Mouse (Mus musculus): ENCODE results near the gene Slc35a3.

The Slc35a3 gene

DNA sequence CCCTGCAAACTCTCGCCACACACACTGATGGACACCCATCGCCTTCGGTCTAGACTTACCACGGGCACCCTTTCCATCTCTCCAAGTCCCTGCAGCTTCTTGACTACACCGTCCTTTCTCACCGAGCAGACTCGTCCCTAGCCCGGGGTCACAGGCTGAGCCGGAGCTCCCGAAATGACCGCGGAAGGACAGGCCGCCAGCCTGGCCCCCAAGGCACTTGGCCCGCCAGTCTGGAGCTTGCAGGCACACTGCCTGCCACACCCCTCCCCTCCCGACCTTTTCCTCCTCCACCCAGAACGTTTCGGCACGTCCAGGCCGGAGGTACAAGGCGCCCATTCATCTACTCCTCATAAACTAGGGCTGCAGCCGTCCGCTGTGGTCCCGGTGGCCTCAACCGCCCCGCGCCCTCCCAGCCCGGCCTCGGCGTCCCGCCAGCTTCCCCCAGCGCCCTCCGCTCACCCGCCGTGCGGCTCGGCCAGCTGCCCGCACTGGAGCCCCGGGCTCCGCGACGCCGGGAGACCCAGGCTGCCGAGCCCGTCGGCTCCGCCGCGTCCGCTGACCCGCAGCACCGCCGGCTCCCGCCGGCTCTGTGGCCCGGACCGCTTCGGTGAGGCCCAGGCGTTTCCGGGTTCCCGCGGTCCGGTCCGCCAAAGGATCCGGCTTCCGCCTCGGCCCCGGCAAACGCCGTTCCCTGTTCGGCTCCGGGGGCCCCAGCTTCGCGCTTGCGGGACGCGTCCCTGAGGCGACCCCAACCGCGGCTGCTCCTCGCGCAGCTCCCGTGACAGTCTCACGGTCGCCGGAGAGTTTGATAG is 801 bp downstream of the Slc35a3 start:
- POLR2A ChIA-PET, result interaction anchor here (0.6 to 4.2 kb wide), 40 partner anchors 9 to 217 kb away, joined by 3 to 33 read pairs (median 3); partner anchors contain the start of genes Sass6 (in 3 of the 4) and Mfsd14a (in 2 of the 4)
- CTCF ChIA-PET, result interaction anchor here in 3 of 4 experiments (0.5 to 1.3 kb wide), 6 partner anchors 37 to 371 kb away, joined by 3 to 4 read pairs (median 4); no protein-coding TSS in a partner anchor

DNA sequence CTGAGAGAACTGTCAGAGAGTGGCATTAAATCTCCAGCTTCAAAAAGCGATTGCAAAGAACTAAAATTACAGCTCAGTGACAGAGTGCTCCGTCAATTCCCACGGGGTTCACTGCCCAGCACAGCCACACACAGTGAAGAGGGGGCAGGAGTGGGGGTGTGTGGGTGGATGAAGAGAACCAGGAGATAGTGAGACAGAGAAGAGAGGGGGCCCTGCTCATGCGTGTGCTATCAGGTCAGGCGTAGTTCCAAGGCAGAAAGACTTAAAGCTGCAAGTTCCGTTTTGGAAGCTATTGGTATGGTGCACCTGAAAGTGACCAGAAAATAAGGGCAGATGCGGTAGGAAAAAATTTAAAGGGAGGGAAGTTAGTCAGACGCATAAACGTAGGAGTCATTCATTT is 1.7 kb downstream of the Slc35a3 start:
- ChIA-PET POLR2A (interaction anchor here in 3 of 4 experiments (0.6 to 4.2 kb wide), 27 partner anchors 8 to 216 kb away, joined by 3 to 33 read pairs (median 4); partner anchors contain the start of genes Mfsd14a (in 2 of the 3) and Sass6 (in 2 of the 3)), CTCF (interaction anchor here in 1 of 4 experiments (0.7 to 1.3 kb wide), 2 partner anchors 38 to 370 kb away, joined by 4 read pairs; no protein-coding TSS in a partner anchor)

DNA sequence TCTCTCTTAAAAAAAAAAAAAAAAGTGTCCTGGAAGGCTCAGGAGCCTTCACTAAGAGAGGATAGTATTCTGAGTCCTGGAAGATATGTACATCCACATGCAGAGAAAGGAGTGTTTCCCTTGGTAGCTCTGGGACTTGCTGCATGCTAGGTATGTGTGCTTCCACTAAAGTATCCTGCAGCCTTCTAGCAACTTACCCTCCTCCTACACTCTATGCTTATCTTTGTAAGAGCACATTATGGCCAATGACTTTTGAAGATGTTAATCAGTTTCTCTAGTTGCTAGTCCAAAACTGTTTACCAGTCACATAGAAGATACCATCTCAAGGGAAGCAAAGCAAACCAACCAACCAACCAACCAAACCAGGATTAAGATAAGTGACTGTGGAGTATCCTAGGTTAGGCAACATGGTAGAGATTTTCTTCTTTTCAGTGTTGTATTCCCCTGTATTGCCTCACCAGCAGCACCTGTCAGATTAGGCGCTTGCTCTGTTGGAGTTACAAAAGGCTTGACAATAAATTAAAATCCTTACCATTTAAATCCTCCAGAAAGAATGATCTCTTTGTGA is 6.9 kb downstream of the Slc35a3 start:
- CTCF ChIA-PET, result no interaction called here
- POLR2A ChIA-PET, result interaction anchor here in 1 of 4 experiments (2.4 kb wide), 1 partner anchor 74 kb away, joined by 6 read pairs; no protein-coding TSS in a partner anchor

DNA sequence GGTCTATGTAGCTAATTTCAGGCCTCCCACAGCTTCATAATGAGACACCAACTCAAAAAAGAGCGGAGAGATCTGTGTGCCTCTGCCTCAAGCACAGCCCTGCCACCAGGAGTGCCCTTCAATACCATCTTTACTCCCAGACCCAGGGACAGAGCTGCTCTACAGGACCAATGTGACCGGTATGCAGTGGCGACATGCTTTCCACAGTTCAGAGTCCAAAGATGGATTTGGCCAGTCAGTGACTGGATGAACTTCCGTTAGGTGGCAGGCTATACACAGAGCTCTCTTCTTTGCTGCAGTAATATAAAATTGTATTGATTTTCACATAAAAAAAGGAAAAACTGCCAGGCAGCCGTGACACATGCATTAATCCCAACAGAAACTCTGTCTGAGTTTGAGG is 8.8 kb downstream of the Slc35a3 start:
- POLR2A ChIA-PET, result interaction anchor here in 3 of 4 experiments (0.8 to 3.3 kb wide), 7 partner anchors 8 to 45 kb away, joined by 3 to 11 read pairs (median 4); partner anchors contain the start of gene Slc35a3 (in 1 of the 3)
- CTCF ChIA-PET, result interaction anchor here in 2 of 4 experiments (0.6 to 1.6 kb wide), 5 partner anchors 45 to 708 kb away, joined by 3 to 8 read pairs (median 3); partner anchors contain the start of gene Dbt (in 1 of the 2)

DNA sequence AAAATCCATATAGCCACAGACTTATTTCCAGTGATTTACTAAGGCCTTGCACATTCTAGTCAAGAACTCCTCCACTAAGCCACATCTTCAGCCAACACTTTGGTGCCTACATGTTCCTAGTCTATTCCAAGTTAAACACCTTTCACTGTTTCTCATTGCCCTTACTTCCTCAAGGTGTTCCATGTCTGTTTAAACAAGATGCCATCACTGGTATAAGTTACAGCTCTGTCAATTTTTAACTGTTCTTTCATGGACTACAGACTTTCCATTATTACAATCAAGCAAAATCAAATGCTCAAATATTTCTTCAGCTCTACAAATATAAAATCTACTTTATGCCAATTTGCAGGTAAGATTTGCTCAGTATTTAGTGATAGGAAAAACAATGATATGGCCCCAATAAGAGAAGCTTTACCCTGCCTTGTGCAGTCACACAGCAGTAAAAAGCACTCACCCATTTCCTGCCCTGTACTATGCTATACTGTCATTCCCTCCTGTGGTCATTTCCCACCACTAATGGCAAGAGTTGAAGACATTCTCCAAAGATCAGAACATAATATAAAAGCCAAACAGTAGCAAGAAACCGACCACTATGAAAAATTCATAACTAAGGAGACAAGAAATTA is 9.9 kb downstream of the Slc35a3 start:
- POLR2A ChIA-PET, result interaction anchor here in 2 of 4 experiments (1.1 to 3.3 kb wide), 4 partner anchors 9 to 80 kb away, joined by 3 to 15 read pairs (median 8); partner anchors contain the start of gene Slc35a3 (in 2 of the 2)
- CTCF ChIA-PET, result no interaction called here

DNA sequence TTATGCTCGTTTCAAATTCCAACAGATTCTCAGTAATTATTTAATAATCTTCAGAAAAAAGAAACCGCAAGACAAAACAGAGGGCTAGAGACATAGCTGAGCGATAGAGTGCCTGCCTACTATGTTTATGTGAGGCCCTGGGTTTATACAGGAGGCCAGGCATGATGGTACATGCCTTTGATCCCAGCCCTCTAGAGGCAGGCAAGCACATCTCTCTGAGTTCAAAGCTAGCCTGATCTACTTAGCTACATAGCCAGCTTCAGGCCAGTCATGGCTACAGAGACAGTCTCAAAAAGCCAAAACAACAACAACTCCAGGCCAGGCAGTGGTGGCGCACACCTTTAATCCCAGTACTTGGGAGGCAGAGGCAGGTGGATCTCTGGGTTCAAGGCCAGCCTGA is 11.0 kb downstream of the Slc35a3 start:
- ChIA-PET POLR2A (interaction anchor here in 2 of 4 experiments (0.8 to 3.3 kb wide), 6 partner anchors 10 to 79 kb away, joined by 3 to 15 read pairs (median 4); partner anchors contain the start of gene Slc35a3 (in 2 of the 2)), CTCF (no interaction called here)

DNA sequence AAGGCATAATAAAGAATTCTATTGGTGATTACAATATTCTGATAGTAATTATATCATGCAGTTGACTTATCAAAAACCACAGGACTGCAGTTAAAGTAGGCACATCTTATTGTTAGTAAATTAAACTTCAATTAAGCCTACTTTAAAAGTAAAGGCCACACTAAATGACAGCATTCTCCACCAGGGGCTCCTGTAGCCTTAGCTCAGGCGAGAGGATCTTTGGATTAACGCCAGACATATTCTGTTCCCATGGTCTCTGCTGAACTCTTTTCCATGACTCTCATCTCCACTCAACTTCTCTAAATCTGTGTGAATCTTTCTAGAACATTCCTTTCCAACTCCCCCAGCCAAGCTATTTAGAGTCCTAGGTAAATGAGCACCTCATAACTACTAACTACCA is 13.8 kb downstream of the Slc35a3 start:
- ChIA-PET POLR2A (interaction anchor here in 2 of 4 experiments (0.6 to 2.3 kb wide), 3 partner anchors 9 to 41 kb away, joined by 3 to 6 read pairs (median 4); partner anchors contain the start of gene Slc35a3 (in 1 of the 2)), CTCF (interaction anchor here in 1 of 4 experiments (1.1 kb wide), 1 partner anchor 52 kb away, joined by 5 read pairs; no protein-coding TSS in a partner anchor)

DNA sequence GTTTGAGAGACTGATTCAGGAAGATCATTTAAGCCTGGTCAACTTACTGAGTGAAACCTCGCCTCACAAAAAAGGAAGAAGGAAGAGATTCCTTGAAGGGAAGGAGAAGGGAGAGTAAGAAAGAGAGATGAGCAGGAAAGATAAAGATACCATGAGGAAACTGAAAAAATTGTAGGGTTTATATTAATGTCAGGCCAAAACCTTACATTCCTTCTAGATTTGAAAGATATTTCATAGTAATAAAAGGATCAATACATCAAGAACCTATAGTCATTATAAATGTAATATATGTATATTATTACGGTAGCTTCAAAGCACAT is 17.0 kb downstream of the Slc35a3 start:
- CTCF ChIA-PET, result no interaction called here
- POLR2A ChIA-PET, result interaction anchor here in 2 of 4 experiments (0.5 to 1.0 kb wide), 3 partner anchors 9 to 260 kb away, joined by 3 to 5 read pairs (median 4); no protein-coding TSS in a partner anchor

DNA sequence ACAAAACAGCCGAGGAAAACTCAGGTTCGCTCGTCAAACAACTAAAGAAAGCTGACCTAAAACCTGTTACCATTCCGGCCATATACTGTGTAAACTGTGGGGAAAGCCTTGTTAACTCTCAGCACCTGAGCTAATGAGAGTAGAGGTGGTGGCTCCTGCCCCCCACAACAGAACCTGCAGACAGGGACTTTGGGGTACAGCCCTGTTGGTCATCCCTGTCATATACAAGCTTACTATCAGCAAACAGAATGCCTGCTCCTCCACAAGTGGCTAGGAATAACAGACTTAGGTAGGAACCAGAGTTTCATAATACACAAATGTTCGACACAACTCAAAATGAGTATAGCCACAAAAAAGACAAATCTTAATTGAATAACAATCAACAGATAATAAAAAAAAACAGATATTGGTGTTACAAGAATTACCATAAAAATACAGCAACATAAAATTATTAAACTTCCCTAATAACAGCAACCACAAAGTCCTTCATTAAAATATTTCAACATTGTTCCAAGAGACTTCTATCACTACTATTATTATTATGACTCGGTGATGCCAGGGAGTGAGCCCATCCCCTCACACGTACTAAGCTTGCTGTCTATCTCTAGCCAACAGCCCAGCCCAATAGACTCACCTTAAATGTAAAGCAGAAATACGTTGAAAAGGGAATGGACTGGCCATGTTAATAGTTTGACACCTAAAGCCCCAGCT is 17.5 kb downstream of the Slc35a3 start:
- POLR2A ChIA-PET, result interaction anchor here in 3 of 4 experiments (0.5 to 1.0 kb wide), 3 partner anchors 9 to 260 kb away, joined by 3 to 5 read pairs (median 4); no protein-coding TSS in a partner anchor
- CTCF ChIA-PET, result no interaction called here

DNA sequence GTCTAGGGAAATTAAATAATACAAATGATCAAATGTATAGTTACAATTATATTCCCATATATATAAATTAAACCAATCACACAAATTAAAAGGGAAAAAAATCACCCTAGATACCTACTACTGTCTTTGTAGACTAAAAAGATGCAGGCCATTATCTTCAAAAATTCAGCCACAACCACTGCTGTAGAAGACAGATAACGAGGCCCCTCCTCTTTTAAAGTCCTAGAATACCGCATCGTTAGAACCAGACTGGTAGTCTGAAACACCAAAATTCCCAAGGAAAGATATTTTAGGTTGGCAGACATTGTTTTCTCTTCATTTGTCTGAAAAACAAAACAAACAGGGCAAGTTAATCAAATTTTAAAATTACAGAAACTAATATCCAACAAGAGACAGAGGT is 18.3 kb downstream of the Slc35a3 start:
- ChIA-PET CTCF (no interaction called here), POLR2A (interaction anchor here in 1 of 4 experiments (1.0 kb wide), 1 partner anchor 35 kb away, joined by 3 read pairs; no protein-coding TSS in a partner anchor)

DNA sequence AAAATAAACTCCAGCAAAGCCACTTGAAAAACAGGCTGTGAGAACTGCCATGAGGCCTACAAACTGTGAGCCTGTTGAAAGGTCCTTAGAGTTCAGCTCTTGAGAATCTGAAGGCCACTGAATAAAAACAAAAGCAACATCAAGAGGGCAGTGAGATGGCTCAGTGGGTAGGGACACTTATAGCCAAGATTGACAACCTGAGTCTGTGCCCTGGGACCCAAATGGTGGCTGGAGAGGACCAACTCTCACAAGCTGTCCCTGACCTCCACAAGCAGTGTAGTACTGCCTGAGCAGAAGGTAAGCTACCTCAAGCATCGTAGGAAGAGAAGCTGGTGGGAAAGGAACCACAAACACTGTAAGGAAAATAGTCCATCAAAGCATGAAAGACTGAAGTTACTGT is 31.5 kb downstream of the Slc35a3 start, which contains the start of gene Gm43191:
Gene Gm43191 (minus strand): TSS at position 101 of the 400 bp plus-strand sequence.
- POLR2A ChIA-PET, result interaction anchor here in 3 of 4 experiments (0.5 to 2.3 kb wide), 7 partner anchors 16 to 273 kb away, joined by 3 to 8 read pairs (median 3); no protein-coding TSS in a partner anchor
- CTCF ChIA-PET, result no interaction called here

DNA sequence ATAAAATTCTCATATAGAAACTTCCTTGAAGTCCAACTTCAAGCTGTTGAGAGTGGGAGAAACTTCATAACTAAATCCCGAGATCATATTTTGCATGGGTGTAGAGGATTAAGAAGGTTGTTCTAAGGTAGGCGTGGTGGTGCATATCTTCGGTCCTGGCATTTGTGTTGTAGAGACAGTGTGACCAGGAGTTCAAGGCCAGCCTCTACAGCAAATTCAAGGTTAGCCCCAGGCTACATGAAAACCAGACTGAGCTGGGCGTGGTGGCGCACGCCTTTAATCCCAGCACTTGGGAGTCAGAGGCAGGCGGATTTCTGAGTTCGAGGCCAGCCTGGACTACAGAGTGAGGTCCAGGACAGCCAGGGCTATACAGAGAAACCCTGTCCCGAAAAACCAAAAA is 48.4 kb downstream of the Slc35a3 start:
- ChIA-PET POLR2A (interaction anchor here in 3 of 4 experiments (0.8 to 7.9 kb wide), 16 partner anchors 9 to 90 kb away, joined by 3 to 65 read pairs (median 4); partner anchors contain the start of genes Sass6 (in 2 of the 3) and Gm43191 (in 1 of the 3)), CTCF (interaction anchor here in 1 of 4 experiments (0.6 kb wide), 1 partner anchor 242 kb away, joined by 8 read pairs; no protein-coding TSS in a partner anchor)

DNA sequence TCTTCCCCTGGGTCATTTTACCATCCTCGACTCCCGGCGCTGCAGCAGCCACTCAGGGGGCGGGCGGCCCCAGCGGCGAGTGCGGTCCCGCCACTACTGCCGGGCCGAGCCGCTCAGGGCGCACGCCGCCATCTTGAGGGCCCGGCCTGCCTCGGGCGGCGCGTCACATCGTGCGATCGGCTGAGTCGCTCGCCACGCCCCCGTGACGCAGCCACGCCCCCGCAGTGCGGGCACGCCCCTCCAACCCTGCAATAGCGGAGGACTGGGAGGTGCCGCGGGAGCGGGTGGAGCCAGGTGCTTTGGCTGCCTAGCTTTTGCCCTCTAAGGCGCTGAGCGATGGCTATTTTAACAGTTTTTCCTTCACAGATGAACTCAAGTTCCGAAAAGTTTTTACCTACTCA is 50.2 kb downstream of the Slc35a3 start, which contains the start of gene Mfsd14a:
Gene Mfsd14a (minus strand): TSS at position 215 of the 401 bp plus-strand sequence.
- CTCF ChIA-PET, result no interaction called here

DNA sequence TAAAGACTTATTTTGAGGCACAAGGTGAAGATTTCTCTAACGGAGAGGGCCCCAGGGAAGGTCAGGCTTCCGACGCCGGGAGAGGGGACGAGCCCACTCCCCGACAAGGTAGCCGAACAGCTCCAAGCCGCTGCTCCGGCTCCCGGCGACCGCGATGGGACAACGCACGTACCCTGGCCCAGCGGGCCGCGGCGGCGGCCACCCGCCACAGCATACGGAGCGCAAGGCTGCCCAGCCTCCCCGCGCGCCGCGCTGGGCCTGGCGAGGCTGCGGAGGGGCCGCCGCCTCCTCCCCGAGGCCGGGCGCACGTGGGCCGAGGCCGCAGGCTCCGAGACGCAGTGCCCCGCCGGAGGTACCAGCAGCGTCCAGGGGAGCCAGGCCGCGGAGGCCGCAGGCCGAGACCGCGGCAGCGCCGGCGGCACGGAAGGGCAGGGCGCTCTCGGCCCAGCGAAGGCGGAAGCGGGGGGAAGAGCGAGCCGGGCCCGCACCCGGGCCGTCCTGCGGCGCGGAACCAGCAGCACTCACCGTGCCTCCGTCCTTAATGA is 50.7 kb downstream of the Slc35a3 start:
- POLR2A ChIA-PET, result interaction anchor here in 3 of 4 experiments (0.6 to 13.9 kb wide), 26 partner anchors 9 to 774 kb away, joined by 3 to 193 read pairs (median 4); partner anchors contain the start of genes Dbt (in 1 of the 3), Dph5 (in 1 of the 3), Rtca (in 1 of the 3) and Sass6 (in 1 of the 3)

More for the DNA sequence above, 50.2 kb downstream of the Slc35a3 start, which contains the start of gene Mfsd14a:
- POLR2A ChIA-PET, result interaction anchor here in 2 of 4 experiments (0.6 to 7.9 kb wide), 21 partner anchors 8 to 775 kb away, joined by 3 to 65 read pairs (median 4); partner anchors contain the start of genes Dbt (in 1 of the 2), Dph5 (in 1 of the 2), Rtca (in 1 of the 2) and Sass6 (in 1 of the 2)

DNA sequence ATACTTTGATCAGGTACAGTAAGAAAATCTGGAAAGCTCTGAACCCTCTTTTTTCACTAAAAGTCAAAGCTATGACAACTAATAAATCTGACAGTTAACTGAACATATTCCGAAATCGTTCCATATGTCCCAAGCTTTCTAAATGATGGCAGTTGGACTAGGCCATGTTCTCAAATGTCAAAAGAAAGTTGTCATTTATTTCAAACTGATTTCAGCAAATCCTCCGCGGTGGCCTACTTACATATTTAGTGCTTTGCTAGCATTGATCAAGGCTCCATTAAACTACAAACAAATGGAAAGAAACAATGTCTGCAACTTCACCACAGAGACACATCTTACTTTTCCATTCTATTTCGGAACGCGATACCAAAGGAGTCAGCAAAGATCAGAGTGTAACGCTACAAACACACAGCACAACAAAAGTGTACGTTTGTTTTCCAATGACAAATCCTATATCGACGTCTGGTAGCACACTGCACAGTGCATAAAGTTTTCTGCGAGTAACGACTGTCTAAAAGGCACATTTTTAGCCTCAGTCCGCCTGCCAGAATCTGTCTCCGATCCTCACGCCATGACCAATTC is 51.3 kb downstream of the Slc35a3 start:
- ChIA-PET POLR2A (interaction anchor here in 3 of 4 experiments (0.6 to 13.9 kb wide), 22 partner anchors 9 to 333 kb away, joined by 3 to 193 read pairs (median 4); partner anchors contain the start of genes Gm43191 (in 1 of the 3), Sass6 (in 1 of the 3) and Slc35a3 (in 1 of the 3)), CTCF (no interaction called here)

More for the DNA sequence above, 50.7 kb downstream of the Slc35a3 start:
- CTCF ChIA-PET, result no interaction called here

DNA sequence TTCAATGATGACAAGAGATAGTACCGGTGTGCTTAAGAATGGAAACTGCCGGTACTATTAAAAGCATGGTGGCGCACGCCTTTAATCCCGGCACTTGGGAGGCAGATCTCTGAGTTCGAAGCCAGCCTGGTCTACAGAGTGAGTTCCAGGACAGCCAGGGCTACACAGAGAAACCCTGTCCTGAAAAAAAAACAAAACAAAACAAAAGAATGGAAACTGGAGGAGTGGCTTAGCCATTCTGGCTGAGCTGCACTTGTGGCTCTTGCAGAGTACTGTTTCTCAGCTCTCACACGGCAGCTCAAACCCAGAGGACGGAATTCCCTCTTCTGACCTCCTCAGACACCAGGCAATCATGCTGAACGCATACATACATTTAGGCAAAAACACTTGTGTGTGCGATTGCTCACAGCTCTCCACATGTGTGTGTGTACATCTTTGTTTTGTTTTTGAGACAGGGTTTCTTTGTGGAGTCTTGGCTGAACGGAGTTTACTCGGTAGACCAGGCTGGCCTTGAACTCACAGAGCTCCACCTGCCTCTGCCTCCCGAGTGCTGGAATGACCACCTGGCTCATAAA is 52.7 kb downstream of the Slc35a3 start:
- POLR2A ChIA-PET, result interaction anchor here in 3 of 4 experiments (0.6 to 13.9 kb wide), 42 partner anchors 9 to 328 kb away, joined by 3 to 193 read pairs (median 4); partner anchors contain the start of genes Gm43191 (in 2 of the 3), Sass6 (in 2 of the 3), Dbt (in 1 of the 3) and Slc35a3 (in 1 of the 3)

More for the DNA sequence above, 52.7 kb downstream of the Slc35a3 start:
- CTCF ChIA-PET, result no interaction called here
